Mouse (Mus musculus) gastrocnemius, adult 8-10 months (tissue): ENCODE data around the gene Erbin. TPM values are rescaled to one million over a fixed set of nuclear protein-coding genes. Genes with fewer than 3 reads are reported as not detected.

Experiments used
- DNase-seq, 2 experiments: peaks; one replicate each; pipeline ENCODE4 v3.0.0; 2022; ENCODE audit warnings: low spot score in 2 of 2
- total RNA-seq, 4 experiments: library from RNA; stranded (reverse); gene quantifications; 2 replicates each; pipeline ENCODE4 v1.2.4; 2022

Erbin gene
- total RNA-seq = 10 to 100 TPM; 45.5 to 53.4 (median 50.3) TPM

DNA sequence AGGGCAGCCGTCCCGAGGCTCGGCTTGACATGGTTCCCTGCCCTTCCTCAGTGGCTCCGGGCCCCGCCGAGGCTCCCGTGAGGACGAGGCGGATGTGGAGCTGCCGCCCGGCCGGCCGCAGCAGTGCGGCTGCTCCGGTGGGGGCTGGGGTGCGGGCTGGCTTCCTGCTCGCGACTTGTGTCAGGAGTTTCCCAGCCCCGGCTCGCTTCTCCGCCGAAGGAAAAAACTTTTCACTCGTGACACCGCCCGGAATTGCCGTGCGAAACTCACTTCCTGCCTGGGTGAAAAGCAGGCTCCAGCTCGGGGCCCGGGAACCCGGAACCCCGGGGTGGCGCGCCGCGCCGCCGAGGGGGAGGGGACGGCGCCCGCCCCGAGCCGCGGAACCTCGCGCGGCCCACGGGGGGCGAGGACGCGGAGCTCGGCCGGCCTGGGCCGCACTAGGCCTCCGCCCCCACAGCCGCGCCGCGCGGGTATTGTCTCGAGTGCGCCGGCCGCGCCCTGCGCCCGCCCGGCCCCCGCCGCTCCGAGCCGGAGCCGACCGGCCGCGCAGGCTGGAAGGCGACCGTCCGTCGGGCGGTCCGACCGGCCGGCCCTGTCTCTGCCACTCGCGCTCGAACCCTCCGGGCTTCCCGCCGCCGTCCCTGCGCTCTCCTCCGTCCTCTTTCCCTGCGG is at the start of gene Erbin:
Gene Erbin (minus strand): TSS at position 254 of the 672 bp plus-strand sequence.
- DNase-seq = peak; percentile 64 to 66

DNA sequence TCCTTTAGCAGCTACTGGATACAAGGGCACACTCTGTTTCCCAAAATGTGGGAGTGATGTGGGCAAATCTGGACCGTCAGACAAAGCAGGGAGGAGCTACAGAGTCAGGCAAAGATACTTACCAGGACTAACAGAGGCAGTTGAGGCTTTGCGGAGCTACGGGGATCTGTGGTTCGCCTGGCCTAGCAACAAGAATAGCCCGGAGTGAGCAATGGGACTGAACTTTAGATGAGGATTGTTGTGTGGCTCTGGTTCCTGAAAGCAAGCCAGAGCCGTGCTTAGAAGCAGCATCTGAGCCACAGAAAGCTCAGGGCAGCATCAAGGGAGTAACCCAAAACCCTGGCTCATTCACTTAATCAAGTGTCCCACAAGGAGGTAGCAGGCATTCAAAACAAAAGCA is 49.6 kb upstream of the Erbin start:
- DNase-seq = no peak

- DNase-seq = no peak
Observed at GRCm38 (mm10) chr13:103967987-103968386, 47.7 kb upstream of the Erbin start.

- no peak for DNase-seq
Observed at GRCm38 (mm10) chr13:103966696-103967215, 46.4 kb upstream of the Erbin start.

GRCm38 (mm10) chr13:103965187-103965586 is 44.9 kb upstream of the Erbin start:
- DNase-seq = no peak

- DNase-seq = no peak
Observed at GRCm38 (mm10) chr13:103963094-103963493, 42.8 kb upstream of the Erbin start.

DNA sequence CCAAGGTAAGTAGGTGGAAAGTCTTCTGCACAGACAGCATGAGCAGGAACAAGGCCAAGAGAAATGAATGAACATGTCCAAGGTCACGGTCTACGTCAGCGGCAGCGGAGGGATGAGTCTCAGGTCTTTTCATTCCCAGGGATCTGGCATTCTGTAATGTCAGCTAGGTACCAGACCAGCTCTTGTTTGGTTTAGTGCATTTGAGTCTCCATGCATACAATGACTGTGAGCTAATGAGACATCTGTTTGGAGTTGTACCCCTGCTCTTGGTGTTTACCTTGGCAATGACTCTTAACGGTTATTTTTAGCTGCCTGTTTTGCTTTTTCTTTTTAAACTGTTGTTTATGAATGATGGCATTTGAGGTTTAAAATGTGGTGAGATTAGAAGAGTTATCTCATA is 39.5 kb upstream of the Erbin start:
- no peak for DNase-seq

DNA sequence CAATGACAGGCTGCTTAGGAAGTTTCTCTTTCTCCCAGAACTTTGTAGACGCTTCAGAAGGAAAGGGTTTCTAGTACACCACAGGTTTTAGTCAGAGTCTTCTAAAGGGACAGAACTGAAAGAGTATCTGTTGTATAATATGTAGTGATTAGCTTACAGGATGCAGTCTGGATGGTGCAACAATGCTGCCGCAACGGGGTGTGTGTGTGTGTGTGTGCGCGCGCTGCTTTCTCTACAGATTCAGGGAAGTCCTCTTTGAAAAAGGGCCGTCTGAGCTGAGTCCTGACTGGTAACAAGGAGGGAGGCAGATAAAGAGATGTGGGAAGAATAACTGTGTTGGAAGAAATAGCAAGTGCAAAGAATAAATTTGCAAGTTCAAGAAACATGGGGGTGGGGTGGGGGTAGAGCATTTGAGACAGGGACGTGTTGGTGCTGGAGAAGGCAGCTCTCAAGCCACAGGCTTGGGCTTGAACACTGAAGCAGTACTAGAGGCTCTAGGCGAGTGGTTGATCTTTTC is 38.4 kb upstream of the Erbin start:
- DNase-seq = no peak

GRCm38 (mm10) chr13:103957175-103957940 is 37.0 kb upstream of the Erbin start:
- no peak for DNase-seq

- DNase-seq = no peak
Observed at GRCm38 (mm10) chr13:103955652-103956051, 35.3 kb upstream of the Erbin start.

GRCm38 (mm10) chr13:103951393-103951792 is 31.1 kb upstream of the Erbin start:
- no peak for DNase-seq

DNA sequence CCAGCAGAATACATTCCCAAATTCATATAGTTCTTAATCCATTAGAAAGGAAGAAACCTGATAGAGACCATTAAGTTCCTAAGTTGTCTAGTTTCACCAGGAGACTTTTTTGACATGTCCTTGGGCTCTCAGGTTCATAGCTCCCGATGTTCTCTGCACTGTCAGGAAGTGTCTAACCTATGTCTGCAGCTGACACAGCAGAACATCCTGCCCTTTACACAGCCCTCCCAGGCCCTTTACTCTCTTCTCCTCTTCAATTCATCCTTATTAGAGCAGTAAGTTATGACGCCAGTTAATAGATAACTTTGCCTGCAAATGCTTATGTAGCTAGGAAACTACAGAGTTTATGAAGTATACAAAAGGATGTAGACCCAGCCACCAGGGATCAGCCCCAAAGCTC is 20.5 kb upstream of the Erbin start:
- no peak for DNase-seq

DNA sequence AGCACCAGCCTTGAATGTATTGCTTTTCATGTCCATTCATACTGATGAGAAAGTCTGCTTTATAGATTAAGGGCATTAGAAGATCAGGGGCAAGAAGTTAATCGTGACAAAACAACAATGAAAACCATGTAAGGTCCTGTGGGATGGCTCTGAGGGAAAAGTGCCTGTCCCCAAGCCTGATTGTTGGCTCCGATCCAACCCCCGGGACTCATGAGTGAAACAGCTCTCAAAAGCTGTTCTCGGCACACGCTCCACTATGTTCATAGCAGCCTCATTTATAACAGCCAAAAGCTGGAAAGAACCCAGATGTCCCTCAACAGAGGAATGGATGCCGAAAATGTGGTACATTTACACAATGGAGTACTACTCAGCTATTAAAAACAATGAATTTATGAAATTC is 4.3 kb upstream of the Erbin start:
- DNase-seq = no peak

DNA sequence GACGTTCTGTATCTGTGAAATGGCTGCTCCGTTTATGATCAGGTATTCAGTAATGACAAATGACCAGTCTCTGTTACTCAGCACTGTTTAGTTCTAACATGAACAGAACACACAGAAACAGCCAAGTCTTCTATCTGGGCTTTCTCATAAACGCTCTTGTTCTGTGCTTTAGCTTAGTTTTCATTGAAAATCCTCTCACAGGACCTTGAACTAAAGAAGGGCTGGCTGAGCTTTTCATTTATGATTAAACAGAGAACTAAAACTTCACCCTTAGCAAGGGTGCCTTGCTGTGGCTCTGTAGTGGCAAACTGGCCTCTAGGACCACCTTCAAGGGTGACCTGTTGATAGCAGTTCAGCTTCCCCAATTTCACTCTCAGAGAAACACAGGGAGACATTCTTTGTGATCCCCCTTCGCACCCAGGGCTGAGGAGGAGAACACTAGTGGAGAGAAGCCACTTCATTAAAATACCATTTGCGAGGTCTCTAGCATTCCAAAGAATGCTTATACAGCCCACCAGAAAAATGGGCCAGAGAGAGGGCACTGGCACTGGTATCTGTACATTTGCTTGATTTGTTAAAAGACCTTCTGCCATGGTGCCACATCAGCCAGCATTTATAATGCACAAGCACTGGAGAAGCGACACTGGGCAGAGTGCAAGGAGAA is 3.2 kb upstream of the Erbin start:
- no peak for DNase-seq

DNA sequence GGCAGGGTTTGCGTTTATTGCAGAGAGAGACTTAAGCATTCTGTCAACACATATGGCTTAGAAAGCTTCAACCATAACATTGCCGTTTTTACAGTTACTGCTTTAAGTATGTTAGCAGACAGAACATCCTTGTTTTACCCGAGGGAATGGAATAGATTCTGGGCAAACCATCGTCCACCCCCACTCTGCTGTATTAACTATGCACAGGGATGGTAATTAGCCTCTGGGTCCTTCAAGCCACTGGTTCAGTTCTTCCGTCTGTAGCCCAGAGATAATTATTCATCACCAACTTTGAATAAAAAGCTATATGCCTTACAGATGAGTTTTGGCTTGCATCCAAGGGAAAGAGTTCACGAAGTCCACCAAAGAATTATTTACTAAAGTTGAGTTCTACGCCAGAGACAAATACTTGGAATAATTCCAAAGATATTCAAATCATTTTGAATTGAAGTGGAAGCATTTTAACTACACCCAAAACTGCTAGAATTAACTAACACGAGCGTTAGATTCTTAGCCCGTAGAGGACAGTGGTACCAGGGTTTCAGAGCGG is 1.6 kb upstream of the Erbin start:
- no peak for DNase-seq

DNA sequence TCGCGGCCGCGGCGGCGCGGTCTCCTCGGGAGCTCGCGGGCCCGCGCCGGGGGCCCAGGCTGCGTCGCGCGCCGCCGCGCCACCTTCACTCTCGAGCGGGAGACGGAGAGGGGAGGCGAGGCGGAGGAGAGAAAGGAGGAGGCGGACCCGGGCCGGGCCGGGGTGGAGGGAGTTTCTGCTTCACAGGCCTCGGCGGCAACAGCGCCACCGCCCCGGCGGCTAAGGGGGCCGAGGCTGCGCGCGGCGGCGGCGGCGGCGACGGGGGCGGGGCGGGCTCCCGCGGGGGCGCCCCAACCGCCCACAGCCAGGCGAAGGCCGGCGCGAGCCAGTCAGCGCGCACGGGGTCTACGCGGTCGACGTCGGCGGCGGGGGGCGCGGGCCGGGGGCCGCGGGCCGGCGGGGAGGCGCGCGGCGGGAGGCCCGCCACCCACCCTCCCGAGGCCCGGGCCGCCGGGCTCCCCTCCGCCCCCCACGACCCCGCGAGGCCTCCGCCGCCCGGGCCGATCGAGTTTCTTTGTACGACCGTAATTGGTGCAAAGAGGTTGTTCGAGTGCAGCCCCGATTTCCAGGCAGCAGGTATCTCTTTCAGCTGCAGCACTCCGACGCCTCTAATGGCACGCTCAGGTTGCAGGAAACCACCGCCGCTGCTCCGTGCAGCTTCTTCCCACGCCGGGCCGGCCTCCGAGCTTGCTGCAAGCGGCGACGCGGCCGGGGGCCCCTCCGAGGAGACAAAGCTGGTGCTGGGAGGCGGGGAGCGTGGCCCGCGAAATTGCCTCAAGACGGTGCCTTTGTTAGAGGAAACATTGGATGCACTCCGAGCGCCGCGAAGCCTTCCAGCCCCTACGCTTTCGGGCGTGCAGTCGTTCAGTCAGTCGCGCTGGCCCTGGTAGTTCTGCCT is 868 bp upstream of the Erbin start:
- DNase-seq = peak; percentile 66 to 79

- no peak for DNase-seq
Observed at GRCm38 (mm10) chr13:103919956-103920260, 406 bp downstream of the Erbin start.

GRCm38 (mm10) chr13:103919234-103919955 is 919 bp downstream of the Erbin start:
- no peak for DNase-seq

DNA sequence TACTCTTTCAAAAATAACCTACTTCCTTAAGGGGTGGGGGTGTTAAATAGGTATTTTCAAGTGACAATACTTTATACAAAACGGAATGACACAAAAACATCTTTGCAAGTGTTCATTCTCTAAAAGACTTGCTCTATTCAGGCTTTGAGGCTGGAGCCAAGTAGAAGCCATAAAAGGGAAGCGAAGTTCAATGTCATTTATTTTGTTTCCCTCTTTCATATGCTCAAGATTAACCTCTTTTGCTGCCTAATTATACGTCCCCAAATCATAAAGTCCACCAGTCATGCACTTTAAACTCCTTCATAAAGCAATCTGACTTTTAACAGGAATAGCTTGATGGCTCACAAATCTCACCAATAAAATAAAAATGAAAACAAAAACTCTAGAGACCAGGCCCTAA is 1.9 kb downstream of the Erbin start:
- no peak for DNase-seq

DNA sequence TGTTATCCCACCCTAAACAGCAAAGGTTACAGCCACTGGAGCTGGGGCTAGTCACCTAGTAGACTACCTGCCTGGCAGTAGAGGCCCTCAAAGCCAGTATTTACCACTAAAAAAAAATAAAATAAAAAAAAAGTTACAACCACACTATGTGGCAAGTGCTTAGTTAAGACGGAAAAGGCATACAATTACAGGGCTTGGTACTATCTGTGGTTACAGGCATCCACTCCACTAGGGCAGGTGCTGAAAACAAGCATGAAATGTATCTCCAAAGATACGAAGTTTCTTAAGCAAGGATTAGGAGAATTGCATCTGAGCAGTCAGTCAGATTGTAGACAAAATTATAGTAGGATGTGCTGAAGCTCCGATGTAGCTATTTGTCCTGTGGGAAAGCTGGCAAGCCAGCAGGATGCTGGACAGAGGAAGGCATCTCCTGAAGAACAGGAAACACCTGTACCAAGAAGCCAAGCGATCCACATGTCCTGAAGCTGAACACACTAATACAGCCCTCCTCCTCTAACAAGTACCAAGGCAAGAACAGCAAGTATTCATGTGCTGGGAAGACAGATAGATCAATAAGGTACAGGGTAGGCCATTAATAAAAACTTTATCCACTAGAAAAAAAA is 6.1 kb downstream of the Erbin start:
- DNase-seq = no peak
